Mouse (Mus musculus) R1 (cell line): ENCODE results near the gene Ifnl3.

Experiments used
- DNase-seq: peaks from one replicate; pipeline ENCODE4 v3.0.0-alpha.2; 2018; ENCODE audit warnings: low read depth, low spot score

Gene Ifnl3

GRCm38 (mm10) chr7:28546649-28547048 is 24.0 kb downstream of the Ifnl3 start:
- DNase-seq = no peak

GRCm38 (mm10) chr7:28547154-28547553 is 24.5 kb downstream of the Ifnl3 start, which contains the start of gene Nccrp1:
Nccrp1 (minus strand) TSS chr7:28547254.
- no peak for DNase-seq

- no peak for DNase-seq
These were observed 25.0 kb downstream of the Ifnl3 start for GRCm38 (mm10) chr7:28547628-28548027.

GRCm38 (mm10) chr7:28553076-28553475 is 30.4 kb downstream of the Ifnl3 start:
- DNase-seq = no peak

GRCm38 (mm10) chr7:28555939-28556535 is 33.4 kb downstream of the Ifnl3 start:
- no peak for DNase-seq

- DNase-seq = no peak
These were observed 34.4 kb downstream of the Ifnl3 start for GRCm38 (mm10) chr7:28557069-28557468.

GRCm38 (mm10) chr7:28557708-28558107 is 35.1 kb downstream of the Ifnl3 start:
- no peak for DNase-seq

GRCm38 (mm10) chr7:28558486-28558885 is 35.9 kb downstream of the Ifnl3 start:
- DNase-seq = peak; percentile 57

GRCm38 (mm10) chr7:28560856-28561255 is 38.2 kb downstream of the Ifnl3 start:
- no peak for DNase-seq

GRCm38 (mm10) chr7:28561967-28562366 is 39.3 kb downstream of the Ifnl3 start:
- no peak for DNase-seq

GRCm38 (mm10) chr7:28562371-28562770 is 39.7 kb downstream of the Ifnl3 start:
- DNase-seq = no peak

- DNase-seq = no peak
These were observed 40.3 kb downstream of the Ifnl3 start for GRCm38 (mm10) chr7:28562951-28563350.

- DNase-seq = no peak
These were observed 42.8 kb downstream of the Ifnl3 start for GRCm38 (mm10) chr7:28565407-28565806.

- no peak for DNase-seq
These were observed 44.9 kb downstream of the Ifnl3 start for GRCm38 (mm10) chr7:28567539-28567938.

- peak; percentile 81 for DNase-seq
These were observed 45.6 kb downstream of the Ifnl3 start for GRCm38 (mm10) chr7:28568253-28568652.

GRCm38 (mm10) chr7:28570291-28570981 is 47.8 kb downstream of the Ifnl3 start:
- DNase-seq = no peak

GRCm38 (mm10) chr7:28570982-28571682 is 48.5 kb downstream of the Ifnl3 start:
- peak; percentile 44 for DNase-seq

GRCm38 (mm10) chr7:28572689-28573088 is 50.1 kb downstream of the Ifnl3 start:
- DNase-seq = no peak

GRCm38 (mm10) chr7:28573236-28573635 is 50.6 kb downstream of the Ifnl3 start:
- no peak for DNase-seq
